Mouse (Mus musculus) forebrain, embryonic 15.5 days (tissue): Measurements from ENCODE around the gene Kcnk1. TPM values are rescaled to one million over a fixed set of nuclear protein-coding genes. Genes with fewer than 3 reads are reported as not detected.

ENCODE experiments used
- ATAC-seq: fragments of 200-750 bp; cut with Nextera tagmentation; replicated peaks from 2 replicates; pipeline ENCODE4 v1.8.0; 2017; ENCODE audit warnings: mild to moderate bottlenecking, moderate TSS enrichment, moderate library complexity
- H3K27ac ChIP-seq: fragments of 300-500 bp; sonication (generic); replicated peaks from 2 replicates; pipeline ENCODE4 v1.5.1; 2015; ENCODE audit warnings: mild to moderate bottlenecking, inconsistent platforms
- H3K27me3 ChIP-seq: fragments of 300-500 bp; sonication (generic); 2 replicates; pipeline ENCODE4 v1.6.1; 2015; ENCODE audit warnings: inconsistent platforms
- H3K36me3 ChIP-seq: fragments of 300-500 bp; sonication (generic); 2 replicates; pipeline ENCODE4 v1.6.1; 2015; ENCODE audit warnings: mild to moderate bottlenecking, inconsistent platforms
- H3K4me1 ChIP-seq: fragments of 300-500 bp; sonication (generic); 2 replicates; pipeline ENCODE4 v1.6.1; 2015; ENCODE audit warnings: inconsistent platforms
- H3K4me2 ChIP-seq: fragments of 300-500 bp; sonication (generic); replicated peaks from 2 replicates; pipeline ENCODE4 v1.6.1; 2015; ENCODE audit warnings: mild to moderate bottlenecking, inconsistent platforms
- H3K4me3 ChIP-seq: fragments of 300-500 bp; sonication (generic); 2 replicates; pipeline ENCODE4 v1.5.1; 2015; ENCODE audit warnings: mild to moderate bottlenecking, inconsistent platforms
- H3K9ac ChIP-seq: fragments of 300-500 bp; sonication (generic); replicated peaks from 2 replicates; pipeline ENCODE4 v1.6.1; 2015; ENCODE audit warnings: mild to moderate bottlenecking, inconsistent platforms
- H3K9me3 ChIP-seq: fragments of 300-500 bp; sonication (generic); 2 replicates; pipeline ENCODE4 v1.6.1; 2016; ENCODE audit warnings: inconsistent platforms
- WGBS: fragments of 180-500 bp; shearing (Covaris S2); methylation state at CpG from one replicate; pipeline ENCODE4 v1.1.7; 2015; ENCODE audit warnings: mixed read lengths; 5-methylcytosine and 5-hydroxymethylcytosine counted together
- polyA plus RNA-seq: library from polyadenylated mRNA; unstranded; fragments of >200 nt; fragmentation: Nextera tagmentation; extraction: Ambion mirVana; gene quantifications from 2 replicates; pipeline ENCODE4 v1.2.1, GENCODE M21; 2015

Gene Kcnk1
- polyA plus RNA-seq, 1 experiment from 2014 or later, result 14.4 TPM

DNA sequence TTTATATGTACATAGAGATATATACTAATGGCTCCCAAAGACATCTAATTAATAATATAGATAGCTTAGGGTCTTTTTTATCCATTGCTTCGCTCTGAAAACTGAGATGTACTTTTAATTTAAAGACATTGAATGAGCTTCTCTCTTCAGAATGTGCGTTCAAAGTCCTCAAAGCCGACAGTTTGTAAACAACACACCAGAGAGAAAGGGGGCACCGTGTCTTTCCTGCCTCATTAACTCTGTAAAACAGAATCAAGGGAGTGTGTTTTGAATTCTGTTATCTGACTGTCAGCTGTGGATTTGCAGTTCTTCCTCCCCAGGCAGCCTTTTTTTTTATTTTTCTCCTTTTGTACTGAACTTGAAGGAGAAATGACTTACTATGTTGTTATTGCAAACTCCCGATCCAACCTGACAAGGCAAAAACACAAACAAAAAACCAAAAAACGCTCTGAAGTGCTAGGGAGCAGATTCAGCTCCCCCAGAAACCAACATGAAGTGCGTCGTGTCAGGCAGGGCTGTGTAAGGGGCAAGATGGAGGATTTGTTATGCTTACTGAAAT is 69.7 kb downstream of the Kcnk1 start:
- Histone ChIP-seq H3K4me2 (no peak overlapping the region), H3K9me3 (no peaks in the 10 kb centered on the region), H3K27me3 (no peaks in the 10 kb centered on the region), H3K9ac (no peak overlapping the region), H3K4me3 (no peak overlapping the region), H3K36me3 (no peaks in the 10 kb centered on the region), H3K27ac (no peak overlapping the region), H3K4me1 (peaks cover 12% of the 10 kb centered on the region; the same call in 1 of the 2 replicates)
- no peak for ATAC-seq
- WGBS, result 25% methylated on average over 8 of the region's 8 CpGs

DNA sequence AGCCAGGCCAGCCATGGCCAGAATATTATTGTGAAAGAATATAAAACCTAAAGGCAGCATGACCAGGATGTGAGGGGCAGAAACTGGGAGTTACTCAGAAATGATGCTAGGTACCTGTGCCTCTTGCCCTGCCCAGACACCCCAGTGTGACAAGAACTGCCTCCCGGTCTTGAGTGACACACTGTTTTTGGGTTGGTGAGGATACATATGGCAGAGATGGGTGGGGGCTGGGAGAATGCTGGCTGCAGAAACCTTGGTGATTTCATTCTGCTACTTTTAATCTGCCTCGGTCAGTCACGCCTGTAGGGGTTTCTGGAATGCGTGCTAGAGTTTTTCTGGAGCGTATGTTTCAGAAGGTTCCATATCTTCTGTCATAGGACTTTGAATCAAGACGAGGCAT is 72.3 kb downstream of the Kcnk1 start:
- Histone ChIP-seq H3K27ac (peak overlapping the region; percentile 48; the same call in 1 of the 2 replicates), H3K4me1 (peaks cover 15% of the 10 kb centered on the region; the same call in 1 of the 2 replicates), H3K4me3 (no peak overlapping the region), H3K9me3 (no peaks in the 10 kb centered on the region), H3K36me3 (no peaks in the 10 kb centered on the region), H3K4me2 (no peak overlapping the region), H3K9ac (no peak overlapping the region), H3K27me3 (no peaks in the 10 kb centered on the region)
- ATAC-seq, result no peak
- WGBS, result 76% methylated on average over 6 of the region's 6 CpGs

GRCm38 (mm10) chr8:126068136-126068535 is 73.2 kb downstream of the Kcnk1 start:
- H3K36me3 ChIP-seq, result no peaks in the 10 kb centered on the region
- peaks cover 21% of the 10 kb centered on the region for H3K4me1 ChIP-seq
- 47% methylated on average over 6 of the region's 6 CpGs for WGBS
- H3K9me3 ChIP-seq, result no peaks in the 10 kb centered on the region
- H3K9ac ChIP-seq, result no peak overlapping the region
- H3K4me2 ChIP-seq, result no peak overlapping the region
- no peak overlapping the region for H3K4me3 ChIP-seq
- no peaks in the 10 kb centered on the region for H3K27me3 ChIP-seq
- peak overlapping the region; percentile 48 for H3K27ac ChIP-seq
- 0 out of 2 replicates have a peak, but pooled peaks have one; percentile 15 for ATAC-seq

GRCm38 (mm10) chr8:126072678-126073077 is 77.7 kb downstream of the Kcnk1 start:
- Histone ChIP-seq H3K9ac (no peak overlapping the region), H3K4me1 (peaks cover 19% of the 10 kb centered on the region), H3K4me3 (no peak overlapping the region), H3K4me2 (0 out of 2 replicates have a peak overlapping the region, but pooled peaks have one; percentile 10), H3K27me3 (no peaks in the 10 kb centered on the region), H3K27ac (no peak overlapping the region; the same call in 1 of the 2 replicates), H3K36me3 (no peaks in the 10 kb centered on the region), H3K9me3 (no peaks in the 10 kb centered on the region)
- WGBS, result 22% methylated on average over 5 of the region's 5 CpGs
- ATAC-seq, result no peak

GRCm38 (mm10) chr8:126073141-126073740 is 78.3 kb downstream of the Kcnk1 start:
- no peaks in the 10 kb centered on the region for H3K36me3 ChIP-seq
- H3K9ac ChIP-seq, result no peak overlapping the region
- H3K27me3 ChIP-seq, result no peaks in the 10 kb centered on the region
- no peaks in the 10 kb centered on the region for H3K9me3 ChIP-seq
- H3K4me1 ChIP-seq, result peaks cover 14% of the 10 kb centered on the region
- H3K4me3 ChIP-seq, result no peak overlapping the region
- peak; percentile 57; the same call in 1 of the 2 replicates for ATAC-seq
- peak overlapping the region; percentile 10; the same call in 1 of the 2 replicates for H3K4me2 ChIP-seq
- 16% methylated on average over 7 of the region's 7 CpGs for WGBS
- H3K27ac ChIP-seq, result no peak overlapping the region; the same call in 1 of the 2 replicates

DNA sequence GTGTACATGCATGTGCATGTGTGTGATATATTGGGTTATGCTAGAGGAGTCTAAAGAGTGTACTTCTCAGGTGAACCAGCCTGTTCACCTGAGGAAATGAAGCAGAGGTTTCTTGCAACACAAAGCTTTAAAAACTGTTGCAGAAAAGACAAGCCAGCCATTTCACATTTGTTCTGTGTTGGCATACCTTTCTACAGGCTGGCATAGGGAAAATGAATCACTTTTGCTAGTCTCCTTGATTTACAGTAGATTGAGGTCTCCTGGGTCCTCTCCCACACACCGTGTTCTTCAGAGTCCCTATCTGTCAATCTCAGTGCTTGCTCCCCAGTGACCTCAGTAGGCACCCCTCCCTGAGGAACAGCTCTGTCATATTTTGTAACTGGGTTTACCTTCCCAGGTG is 79.1 kb downstream of the Kcnk1 start:
- Histone ChIP-seq H3K9ac (no peak overlapping the region), H3K4me3 (no peak overlapping the region), H3K4me1 (peaks cover 13% of the 10 kb centered on the region), H3K4me2 (no peak overlapping the region), H3K36me3 (no peaks in the 10 kb centered on the region), H3K9me3 (no peaks in the 10 kb centered on the region), H3K27ac (no peak overlapping the region), H3K27me3 (no peaks in the 10 kb centered on the region)
- ATAC-seq, result no peak
- WGBS, result 86% methylated on average over 1 of the region's 1 CpGs

DNA sequence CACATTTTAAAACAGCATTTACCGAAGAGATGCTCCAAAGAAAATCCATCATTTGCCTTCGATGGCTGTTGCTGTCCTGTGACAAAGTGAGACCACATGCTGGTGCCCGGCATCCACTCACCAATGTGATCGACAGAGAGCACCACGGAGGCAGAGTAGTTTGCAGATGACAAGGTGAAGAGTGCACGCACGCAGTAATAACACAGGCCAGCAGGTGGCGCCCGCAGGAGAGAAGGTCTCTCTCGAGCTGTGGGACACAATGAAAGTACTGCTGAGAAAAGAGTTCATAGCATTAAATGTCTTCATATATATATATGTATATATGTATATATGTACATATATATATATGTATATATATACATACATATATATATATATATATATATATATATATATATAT is 80.4 kb downstream of the Kcnk1 start:
- Histone ChIP-seq H3K27ac (no peak overlapping the region), H3K4me3 (no peak overlapping the region), H3K9ac (no peak overlapping the region), H3K4me2 (no peak overlapping the region), H3K27me3 (no peaks in the 10 kb centered on the region), H3K36me3 (no peaks in the 10 kb centered on the region), H3K9me3 (no peaks in the 10 kb centered on the region), H3K4me1 (peaks cover 13% of the 10 kb centered on the region)
- no peak for ATAC-seq
- 14% methylated on average over 10 of the region's 10 CpGs for WGBS

Other genes starting within 250 kb of the Kcnk1 start
- gene Pcnx2, start 96.9 kb upstream of the Kcnk1 start, polyA plus RNA-seq, result 3.8 and 4.2 TPM in 2 replicates
- gene Map3k21, start 84.7 kb upstream of the Kcnk1 start, polyA plus RNA-seq, result 0.20 and 0.50 TPM in 2 replicates